Mouse (Mus musculus) forebrain, embryonic 13.5 days (tissue): ENCODE results near the gene Phxr2. TPM values are rescaled to one million over a fixed set of nuclear protein-coding genes. Genes with fewer than 3 reads are reported as not detected.

Experiments
- ATAC-seq: fragments of 200-750 bp; cut with Nextera tagmentation; 2 replicates; pipeline ENCODE4 v1.8.0; 2017
- H3K27ac ChIP-seq: fragments of 300-500 bp; sonication (generic); 2 replicates; pipeline ENCODE4 v1.5.1; 2015; ENCODE audit warnings: inconsistent platforms, mild to moderate bottlenecking, moderate library complexity
- H3K27me3 ChIP-seq: fragments of 300-500 bp; sonication (generic); 2 replicates; pipeline ENCODE4 v1.6.1; 2015; ENCODE audit warnings: mild to moderate bottlenecking, inconsistent platforms
- H3K36me3 ChIP-seq: fragments of 300-500 bp; sonication (generic); 2 replicates; pipeline ENCODE4 v1.6.1; 2015; ENCODE audit warnings: mild to moderate bottlenecking, inconsistent platforms; ENCODE audit not compliant: poor library complexity, severe bottlenecking
- H3K4me1 ChIP-seq: fragments of 300-500 bp; sonication (generic); 2 replicates; pipeline ENCODE4 v1.6.1; 2015; ENCODE audit warnings: inconsistent platforms
- H3K4me2 ChIP-seq: fragments of 300-500 bp; sonication (generic); 2 replicates; pipeline ENCODE4 v1.6.1; 2015; ENCODE audit warnings: inconsistent platforms, mild to moderate bottlenecking, moderate library complexity
- H3K4me3 ChIP-seq: fragments of 300-500 bp; sonication (generic); 2 replicates; pipeline ENCODE4 v1.5.1; 2015; ENCODE audit warnings: mild to moderate bottlenecking, inconsistent platforms
- H3K9ac ChIP-seq: fragments of 300-500 bp; sonication (generic); 2 replicates; pipeline ENCODE4 v1.6.1; 2015; ENCODE audit warnings: mild to moderate bottlenecking, inconsistent platforms
- H3K9me3 ChIP-seq: fragments of 300-500 bp; sonication (generic); replicated peaks from 2 replicates; pipeline ENCODE4 v1.6.1; 2016; ENCODE audit warnings: inconsistent platforms
- WGBS: fragments of 180-500 bp; shearing (Covaris S2); methylation state at CpG from one replicate; pipeline ENCODE4 v1.1.7; 2015; 5-methylcytosine and 5-hydroxymethylcytosine counted together
- polyA plus RNA-seq: library from polyadenylated mRNA; unstranded; fragments of >200 nt; fragmentation: Nextera tagmentation; extraction: Ambion mirVana; gene quantifications from 2 replicates; pipeline ENCODE4 v1.2.1, GENCODE M21; 2015

Phxr2 gene
- polyA plus RNA-seq, 1 experiment from 2014 or later: not detected

DNA sequence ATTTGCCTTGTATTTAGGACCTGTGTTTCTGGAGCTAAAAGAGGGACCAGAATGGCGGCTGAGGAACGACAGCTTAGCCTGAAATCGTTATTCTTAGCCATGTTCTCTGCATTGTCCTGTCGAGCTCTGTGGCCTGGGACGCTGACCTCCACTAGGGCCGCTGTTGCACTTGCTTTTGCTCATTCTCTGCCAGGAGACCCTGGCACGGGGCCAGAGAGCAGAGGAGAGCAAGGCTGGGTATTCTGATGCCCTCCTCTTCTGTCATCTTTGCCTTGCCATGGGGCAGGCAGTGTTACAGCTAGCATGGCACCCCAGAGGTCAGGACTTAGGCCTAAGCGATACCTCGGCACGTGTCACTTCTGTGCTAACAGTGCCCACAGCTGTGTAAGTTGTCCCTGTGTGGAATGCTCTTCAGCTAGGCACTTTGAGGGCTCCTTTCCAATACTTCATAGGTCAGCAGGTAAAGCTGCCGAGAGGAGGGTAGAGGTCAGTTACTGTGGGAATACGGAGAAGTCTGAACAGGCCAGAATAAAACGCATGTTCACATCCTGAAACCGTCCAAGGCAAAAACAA is 42.6 kb downstream of the Phxr2 start:
- WGBS: 83% methylated on average over 14 of the region's 14 CpGs
- ATAC-seq: peak; percentile 16; the same call in 1 of the 2 replicates
- H3K27ac ChIP-seq: no peak overlapping the region
- H3K27me3 ChIP-seq: no peaks in the 10 kb centered on the region
- no peaks in the 10 kb centered on the region for H3K36me3 ChIP-seq
- no peaks in the 10 kb centered on the region for H3K4me1 ChIP-seq
- no peak overlapping the region for H3K9ac ChIP-seq
- no peak overlapping the region for H3K4me3 ChIP-seq
- no peaks in the 10 kb centered on the region for H3K9me3 ChIP-seq
- no peak overlapping the region for H3K4me2 ChIP-seq

DNA sequence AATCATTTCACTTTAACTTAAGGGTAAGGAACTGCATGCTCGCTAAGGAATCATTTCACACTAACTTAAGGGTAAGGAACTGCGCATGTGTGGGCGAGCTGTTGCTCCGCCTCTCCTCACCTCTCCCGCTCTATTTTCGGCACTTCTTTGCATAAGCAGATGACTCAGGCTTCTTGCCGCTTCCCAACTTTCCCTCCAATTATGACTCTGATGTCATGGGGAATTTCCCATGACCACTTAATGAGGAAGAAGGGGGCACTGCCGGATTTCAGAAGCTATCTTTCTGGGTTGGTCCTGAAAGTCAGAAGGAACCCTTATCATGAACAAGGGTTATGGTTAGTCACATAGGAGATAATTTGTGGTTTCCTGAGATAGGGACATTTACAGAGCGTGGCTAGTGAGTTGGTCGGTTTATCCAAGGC is 44.5 kb downstream of the Phxr2 start:
- H3K27ac ChIP-seq: no peak overlapping the region
- H3K4me2 ChIP-seq: no peak overlapping the region
- H3K4me3 ChIP-seq: no peak overlapping the region
- no peaks in the 10 kb centered on the region for H3K4me1 ChIP-seq
- H3K9ac ChIP-seq: no peak overlapping the region
- H3K9me3 ChIP-seq: no peaks in the 10 kb centered on the region
- 90% methylated on average over 10 of the region's 10 CpGs for WGBS
- no peaks in the 10 kb centered on the region for H3K27me3 ChIP-seq
- no peak for ATAC-seq
- no peaks in the 10 kb centered on the region for H3K36me3 ChIP-seq

GRCm38 (mm10) chr10:99078621-99079020 is 47.5 kb downstream of the Phxr2 start:
- no peaks in the 10 kb centered on the region for H3K9me3 ChIP-seq
- ATAC-seq: no peak
- H3K27ac ChIP-seq: no peak overlapping the region
- WGBS: 85% methylated on average over 2 of the region's 2 CpGs
- no peaks in the 10 kb centered on the region for H3K4me1 ChIP-seq
- no peak overlapping the region for H3K4me3 ChIP-seq
- no peaks in the 10 kb centered on the region for H3K27me3 ChIP-seq
- H3K36me3 ChIP-seq: no peaks in the 10 kb centered on the region
- no peak overlapping the region for H3K4me2 ChIP-seq
- no peak overlapping the region for H3K9ac ChIP-seq

- no peaks in the 10 kb centered on the region for H3K9me3 ChIP-seq
- no peak overlapping the region for H3K27ac ChIP-seq
- no peak overlapping the region for H3K9ac ChIP-seq
- H3K4me2 ChIP-seq: no peak overlapping the region
- H3K4me1 ChIP-seq: no peaks in the 10 kb centered on the region
- no peaks in the 10 kb centered on the region for H3K36me3 ChIP-seq
- no peaks in the 10 kb centered on the region for H3K27me3 ChIP-seq
- 85% methylated on average over 18 of the region's 18 CpGs for WGBS
- H3K4me3 ChIP-seq: no peak overlapping the region
- no peak for ATAC-seq
These were observed 49.8 kb downstream of the Phxr2 start for GRCm38 (mm10) chr10:99076113-99076895.

Other genes starting within 250 kb of the Phxr2 start
- 103 and 112 TPM in 2 replicates for gene Atp2b1, start 211.9 kb downstream of the Phxr2 start, polyA plus RNA-seq
- gene Poc1b, start 19.3 kb downstream of the Phxr2 start, polyA plus RNA-seq: 16.0 and 17.3 TPM in 2 replicates
- gene Galnt4, start 18.2 kb downstream of the Phxr2 start, polyA plus RNA-seq: 2.4 and 3.1 TPM in 2 replicates
- 24.9 and 26.8 TPM in 2 replicates for gene Dusp6, start 136.9 kb upstream of the Phxr2 start, polyA plus RNA-seq